Mouse (Mus musculus): ENCODE measurements at regions not wholly inside any gene's neighbourhood (a gene's known extent, or its start where the extent isn't known, plus 50 kb on each side); places are given as distances from the start of the nearest gene placed in this dataset.

DNA sequence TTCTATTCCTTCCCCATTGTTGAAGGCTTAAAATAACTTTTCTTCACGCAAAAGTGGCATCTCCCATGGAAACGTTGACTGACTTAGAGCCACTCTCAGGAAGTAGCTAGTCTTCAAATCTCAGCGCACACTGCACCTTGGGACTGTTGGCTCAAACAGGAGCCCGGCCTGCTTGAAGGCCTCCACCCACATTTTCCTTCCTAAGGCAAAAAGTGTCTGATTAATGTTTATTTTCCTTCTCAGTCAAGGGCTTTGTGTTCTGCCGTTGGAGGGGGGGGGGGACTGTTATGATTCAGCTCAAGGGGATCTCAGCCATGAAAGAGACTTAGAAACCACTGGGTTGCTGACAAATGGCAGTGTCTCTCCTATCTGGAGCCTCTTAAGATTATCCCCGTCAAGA, 56.5 kb upstream of the Arntl start:
- in situ Hi-C loops (cut with MboI; ENCODE audit: unreplicated experiment in 2 of 2), result no loop called here

GRCm38 (mm10) chr7:113151499-113151898, 55.8 kb upstream of the Arntl start:
- in situ Hi-C loops (cut with MboI; ENCODE audit: unreplicated experiment in 2 of 2), result no loop called here

DNA sequence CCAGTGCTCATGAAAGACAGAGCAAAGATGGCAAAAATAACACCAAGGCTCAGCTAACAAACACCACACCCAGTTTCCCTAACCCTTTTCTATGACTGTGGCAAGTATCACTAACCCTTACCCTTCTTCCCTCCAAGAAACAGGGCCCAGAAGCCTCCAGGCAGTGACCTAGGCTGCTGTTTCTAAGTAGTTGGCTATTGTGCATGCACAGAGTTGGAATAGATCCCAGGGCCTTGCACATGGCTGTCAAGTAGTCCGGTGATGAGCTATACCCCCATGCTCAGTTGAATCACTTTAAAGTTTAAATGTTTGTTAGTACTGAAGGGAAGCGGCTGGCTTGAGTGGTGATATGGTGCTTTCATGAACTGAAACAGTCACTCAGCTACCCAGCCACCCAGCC, 53.9 kb upstream of the Arntl start:
- in situ Hi-C loops (cut with MboI; ENCODE audit: unreplicated experiment in 2 of 2), result no loop called here

DNA sequence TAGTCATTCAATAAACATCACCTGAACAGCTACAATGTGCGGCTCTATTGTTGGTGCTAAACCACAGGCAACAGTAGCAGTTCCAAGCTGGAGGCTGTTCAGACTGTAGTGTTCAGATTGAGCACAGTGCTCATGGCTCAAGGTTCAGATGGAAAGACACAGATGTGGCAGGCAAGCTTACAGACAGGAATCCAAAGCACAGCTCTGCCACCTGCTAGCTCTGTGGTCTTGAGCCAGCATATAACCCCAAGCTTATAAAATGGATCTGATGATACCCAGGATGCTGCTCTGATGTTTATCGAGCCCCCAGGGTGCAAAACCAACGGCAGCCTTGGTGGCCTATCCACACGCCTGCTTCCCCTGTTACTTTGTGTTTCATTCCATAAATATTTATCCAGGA, 53.2 kb upstream of the Arntl start:
- in situ Hi-C loops (cut with MboI; ENCODE audit: unreplicated experiment in 2 of 2), result no loop called here

DNA sequence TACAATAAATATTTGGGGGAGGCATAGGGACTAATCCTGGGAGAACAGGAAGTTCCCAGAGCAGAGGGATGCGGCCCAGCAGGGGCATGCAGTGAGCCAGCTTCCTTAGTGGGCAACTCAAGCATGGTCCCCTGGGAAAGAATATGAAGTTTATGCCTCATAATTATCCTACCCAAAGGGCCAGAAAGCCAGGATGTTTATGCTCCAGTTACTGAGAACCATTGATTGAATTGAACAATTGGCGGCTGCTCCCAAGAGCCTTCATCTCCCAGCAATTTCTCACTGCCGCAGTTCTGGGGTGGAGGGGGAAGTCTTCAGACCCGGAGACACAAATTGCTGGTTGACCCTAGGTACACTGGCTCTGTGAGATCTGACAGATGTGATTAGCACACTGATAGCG, 50.9 kb upstream of the Arntl start:
- in situ Hi-C loops (cut with MboI; ENCODE audit: unreplicated experiment in 2 of 2), result no loop called here

- in situ Hi-C loops (cut with MboI; ENCODE audit: unreplicated experiment in 2 of 2), result no loop called here
Measured at GRCm38 (mm10) chr7:113156861-113157747, 50.2 kb upstream of the Arntl start.
